Mouse (Mus musculus): ENCODE measurements around the gene Cmip. TPM values are rescaled to one million over a fixed set of nuclear protein-coding genes. Genes with fewer than 3 reads are reported as not detected.

Gene Cmip
- polyA plus RNA-seq, 1 experiment from 2014 or later, result 9.3 TPM

DNA sequence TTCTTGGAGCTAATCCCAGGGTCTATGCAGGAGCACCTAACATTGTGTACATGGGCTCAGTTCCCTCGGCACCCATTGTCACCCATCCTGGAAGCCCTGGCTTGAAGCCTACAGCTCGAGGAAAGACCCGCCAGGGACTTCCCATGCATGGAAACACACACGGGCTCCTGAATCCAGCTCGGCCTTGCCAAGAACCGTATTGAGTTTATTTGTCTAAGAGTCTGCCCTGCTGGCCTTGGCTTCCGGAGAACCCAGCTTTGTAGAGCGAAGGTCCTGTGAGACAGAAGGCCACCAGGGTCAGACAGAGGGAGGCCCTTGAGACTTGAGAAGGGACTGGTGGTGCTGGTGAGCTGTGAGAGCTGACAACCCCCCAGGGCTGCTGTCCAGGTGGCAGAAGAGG lies 111.9 kb downstream of the Cmip start:
- peaks cover 41% of the 10 kb centered on the region for H3K4me1 ChIP-seq
- H3K4me3 ChIP-seq, result no peak overlapping the region
- no peaks in the 10 kb centered on the region for H3K36me3 ChIP-seq
- H3K27me3 ChIP-seq (ENCODE audit: low read depth, poor library complexity, severe bottlenecking), result no peaks in the 10 kb centered on the region
- 83% methylated on average over 8 of the region's 8 CpGs for WGBS
- DNase-seq (ENCODE audit: low spot score), result no peak
- no peaks in the 10 kb centered on the region for H3K9me3 ChIP-seq (replicated peaks)
- no peak overlapping the region for H3K27ac ChIP-seq (replicated peaks)

DNA sequence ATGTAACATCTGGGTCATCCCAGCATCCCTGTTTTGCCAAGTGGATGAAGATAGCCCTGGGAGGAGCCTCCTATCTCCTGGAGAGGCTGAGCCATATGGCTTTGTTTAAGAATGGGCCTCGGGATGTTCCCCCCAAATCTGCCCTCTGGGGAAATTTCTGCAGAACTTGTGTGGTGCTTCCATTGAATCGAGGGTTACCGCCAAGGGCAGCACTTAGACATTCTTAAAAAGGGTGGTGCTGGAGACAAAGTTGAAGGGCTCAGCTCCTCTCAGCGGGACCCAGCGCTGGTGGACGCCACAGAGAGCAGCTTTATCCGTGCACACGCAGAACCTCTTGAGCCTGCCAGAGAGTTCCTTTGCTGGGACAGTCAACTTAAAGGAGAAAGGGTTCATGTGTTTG lies 113.1 kb downstream of the Cmip start:
- peaks cover 41% of the 10 kb centered on the region for H3K4me1 ChIP-seq
- H3K36me3 ChIP-seq, result no peaks in the 10 kb centered on the region
- no peak for DNase-seq (ENCODE audit: low spot score)
- H3K9me3 ChIP-seq (replicated peaks), result no peaks in the 10 kb centered on the region
- no peaks in the 10 kb centered on the region for H3K27me3 ChIP-seq (ENCODE audit: low read depth, poor library complexity, severe bottlenecking)
- no peak overlapping the region for H3K4me3 ChIP-seq
- H3K27ac ChIP-seq (replicated peaks), result no peak overlapping the region
- 81% methylated on average over 8 of the region's 8 CpGs for WGBS

DNA sequence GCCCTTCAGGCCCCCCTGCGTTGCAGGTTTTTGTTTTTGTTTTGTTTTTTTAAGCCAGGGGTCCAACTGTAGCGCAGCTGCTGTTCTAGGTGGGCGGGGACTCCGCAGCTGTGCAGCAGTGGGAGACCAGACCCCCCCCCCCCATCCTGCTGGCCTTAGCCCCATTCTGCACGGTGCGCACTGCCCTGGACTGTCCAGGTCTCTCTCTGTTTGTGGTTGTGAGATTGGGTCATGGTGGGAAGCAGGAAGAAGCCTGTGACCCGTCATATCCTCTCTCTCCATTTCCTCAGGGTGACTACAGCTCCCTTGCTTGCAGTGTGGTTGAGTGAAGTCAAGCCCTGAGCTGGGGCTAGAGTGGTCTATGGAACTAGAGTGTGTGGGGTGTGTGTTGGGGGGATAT lies 114.3 kb downstream of the Cmip start:
- Histone ChIP-seq H3K27me3 (ENCODE audit: low read depth, poor library complexity, severe bottlenecking) (no peaks in the 10 kb centered on the region), H3K36me3 (no peaks in the 10 kb centered on the region), H3K9me3 (replicated peaks) (no peaks in the 10 kb centered on the region), H3K27ac (replicated peaks) (peak overlapping the region; percentile 47; the same call in 1 of the 2 replicates), H3K4me3 (no peak overlapping the region), H3K4me1 (peaks cover 40% of the 10 kb centered on the region)
- WGBS, result 78% methylated on average over 7 of the region's 7 CpGs
- DNase-seq (ENCODE audit: low spot score), result no peak

DNA sequence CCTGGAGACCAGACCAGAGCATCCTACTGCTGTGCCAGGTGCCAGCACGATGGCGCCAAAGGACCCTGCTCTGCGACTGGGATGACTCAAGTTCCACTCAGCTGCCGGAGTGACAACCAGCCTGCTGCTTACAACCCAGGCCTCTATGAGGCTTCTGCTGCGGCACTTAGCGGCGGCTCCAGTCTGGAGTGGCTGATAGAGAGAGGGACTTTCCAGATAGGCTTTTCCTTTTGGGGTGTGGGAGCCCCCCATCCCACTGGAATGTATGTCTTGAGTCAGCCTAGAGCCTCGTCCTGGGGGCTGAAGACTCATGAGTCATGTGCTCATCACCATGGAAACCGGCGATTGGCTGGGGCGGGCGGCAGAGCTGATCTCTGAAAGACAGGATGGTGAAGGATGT lies 115.2 kb downstream of the Cmip start:
- no peaks in the 10 kb centered on the region for H3K9me3 ChIP-seq (replicated peaks)
- H3K36me3 ChIP-seq, result peaks cover 3% of the 10 kb centered on the region; the same call in 1 of the 2 replicates
- no peak overlapping the region for H3K4me3 ChIP-seq
- H3K4me1 ChIP-seq, result peaks cover 46% of the 10 kb centered on the region
- DNase-seq (ENCODE audit: low spot score), result peak; percentile 25
- WGBS, result 76% methylated on average over 12 of the region's 12 CpGs
- H3K27me3 ChIP-seq (ENCODE audit: low read depth, poor library complexity, severe bottlenecking), result no peaks in the 10 kb centered on the region
- H3K27ac ChIP-seq (replicated peaks), result no peak overlapping the region

DNA sequence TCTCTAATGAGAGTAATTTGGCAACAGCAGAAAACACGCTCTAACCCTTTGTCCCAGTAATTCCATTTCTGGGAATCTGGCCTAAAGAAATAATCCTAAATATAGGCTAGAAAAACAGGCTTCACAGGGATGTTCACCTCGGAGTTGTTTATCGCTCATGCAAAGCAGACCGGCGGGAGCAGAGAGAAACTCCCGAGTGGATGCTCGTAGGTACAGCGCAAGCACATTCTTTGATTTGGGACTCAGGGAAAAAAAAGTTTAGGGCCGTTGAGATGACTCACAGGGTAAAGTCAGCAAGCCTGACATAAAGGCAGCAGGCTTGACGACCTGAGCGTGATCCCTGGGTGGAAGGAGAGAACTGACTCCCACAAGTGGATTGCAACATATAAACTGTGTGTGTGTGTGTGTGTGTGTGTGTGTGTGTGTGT lies 116.2 kb downstream of the Cmip start:
- WGBS, result 87% methylated on average over 11 of the region's 11 CpGs
- no peaks in the 10 kb centered on the region for H3K27me3 ChIP-seq (ENCODE audit: low read depth, poor library complexity, severe bottlenecking)
- H3K9me3 ChIP-seq (replicated peaks), result no peaks in the 10 kb centered on the region
- no peak overlapping the region for H3K27ac ChIP-seq (replicated peaks)
- H3K4me1 ChIP-seq, result peaks cover 46% of the 10 kb centered on the region
- DNase-seq (ENCODE audit: low spot score), result no peak
- peaks cover 12% of the 10 kb centered on the region; the same call in 1 of the 2 replicates for H3K36me3 ChIP-seq
- H3K4me3 ChIP-seq, result no peak overlapping the region

DNA sequence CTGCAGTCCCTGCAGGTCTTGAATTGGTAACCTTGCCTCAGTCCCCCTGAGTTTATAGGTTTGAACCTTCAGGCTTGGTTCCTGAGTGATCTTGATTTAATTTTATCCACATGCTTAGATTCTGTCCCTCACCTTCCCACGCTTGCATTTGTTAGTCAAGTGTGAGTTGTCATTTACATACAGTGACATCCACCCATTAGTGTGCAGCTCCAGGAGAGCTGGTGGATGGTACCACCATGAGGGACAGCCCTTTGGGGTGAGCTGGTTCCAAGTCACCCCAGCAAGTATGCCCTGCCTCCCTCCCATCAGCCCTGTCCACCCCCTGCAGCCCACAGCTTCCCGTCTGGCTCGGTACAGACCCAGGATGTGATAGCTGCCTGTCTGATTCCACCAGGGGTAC lies 117.2 kb downstream of the Cmip start:
- Histone ChIP-seq H3K27ac (replicated peaks) (no peak overlapping the region), H3K27me3 (ENCODE audit: low read depth, poor library complexity, severe bottlenecking) (no peaks in the 10 kb centered on the region), H3K4me3 (no peak overlapping the region), H3K9me3 (replicated peaks) (no peaks in the 10 kb centered on the region), H3K36me3 (peaks cover 16% of the 10 kb centered on the region; the same call in 1 of the 2 replicates), H3K4me1 (peaks cover 49% of the 10 kb centered on the region)
- 90% methylated on average over 3 of the region's 3 CpGs for WGBS
- DNase-seq (ENCODE audit: low spot score), result no peak

DNA sequence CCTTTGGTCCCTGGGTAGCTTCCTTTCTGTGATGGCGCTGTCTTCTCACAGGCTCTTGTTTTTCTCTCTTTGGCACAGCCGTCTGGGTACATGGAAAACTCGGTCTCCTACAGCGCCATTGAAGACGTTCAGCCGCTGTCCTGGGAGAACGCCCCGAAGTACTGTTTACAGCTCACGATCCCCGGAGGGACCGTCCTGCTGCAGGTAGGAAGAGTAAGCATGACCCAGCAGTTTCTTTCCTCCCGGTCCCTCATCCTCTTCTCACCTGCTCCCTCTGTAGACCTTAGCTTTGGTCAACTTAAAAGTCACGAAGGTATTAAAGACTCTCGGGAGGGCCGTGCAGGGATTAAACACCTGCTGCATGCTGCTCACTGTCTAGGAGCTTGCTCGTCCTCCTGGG lies 120.1 kb downstream of the Cmip start:
- Histone ChIP-seq H3K27ac (replicated peaks) (0 out of 2 replicates have a peak overlapping the region, but pooled peaks have one; percentile 17), H3K4me1 (peaks cover 30% of the 10 kb centered on the region), H3K9me3 (replicated peaks) (no peaks in the 10 kb centered on the region), H3K27me3 (ENCODE audit: low read depth, poor library complexity, severe bottlenecking) (no peaks in the 10 kb centered on the region), H3K4me3 (no peak overlapping the region), H3K36me3 (peaks cover 26% of the 10 kb centered on the region)
- DNase-seq (ENCODE audit: low spot score), result no peak
- WGBS, result 59% methylated on average over 16 of the region's 16 CpGs

DNA sequence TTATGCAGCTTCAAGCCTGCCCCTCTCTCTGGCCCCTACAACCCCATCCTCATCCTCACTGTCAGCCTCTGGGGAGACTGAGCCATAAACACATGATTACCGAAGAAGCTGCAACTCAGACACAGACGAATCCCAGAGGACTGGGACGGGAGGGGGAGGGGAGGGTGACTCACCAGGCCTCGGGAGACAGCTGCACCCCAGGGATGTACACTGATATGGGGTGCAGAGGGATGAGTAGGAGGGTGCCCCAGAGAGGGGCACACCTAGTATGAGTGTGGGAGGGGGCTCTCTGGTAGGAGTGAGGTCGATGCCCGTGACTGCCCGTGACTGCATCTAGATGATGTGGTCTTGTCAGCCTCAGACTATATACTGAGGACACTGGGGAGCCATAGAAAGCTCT lies 121.8 kb downstream of the Cmip start:
- no peaks in the 10 kb centered on the region for H3K27me3 ChIP-seq (ENCODE audit: low read depth, poor library complexity, severe bottlenecking)
- no peak for DNase-seq (ENCODE audit: low spot score)
- no peaks in the 10 kb centered on the region; the same call in 1 of the 2 replicates for H3K9me3 ChIP-seq (replicated peaks)
- 88% methylated on average over 7 of the region's 7 CpGs for WGBS
- H3K4me3 ChIP-seq, result no peak overlapping the region
- H3K27ac ChIP-seq (replicated peaks), result 0 out of 2 replicates have a peak overlapping the region, but pooled peaks have one; percentile 33
- peaks cover 35% of the 10 kb centered on the region for H3K36me3 ChIP-seq
- H3K4me1 ChIP-seq, result peaks cover 26% of the 10 kb centered on the region

DNA sequence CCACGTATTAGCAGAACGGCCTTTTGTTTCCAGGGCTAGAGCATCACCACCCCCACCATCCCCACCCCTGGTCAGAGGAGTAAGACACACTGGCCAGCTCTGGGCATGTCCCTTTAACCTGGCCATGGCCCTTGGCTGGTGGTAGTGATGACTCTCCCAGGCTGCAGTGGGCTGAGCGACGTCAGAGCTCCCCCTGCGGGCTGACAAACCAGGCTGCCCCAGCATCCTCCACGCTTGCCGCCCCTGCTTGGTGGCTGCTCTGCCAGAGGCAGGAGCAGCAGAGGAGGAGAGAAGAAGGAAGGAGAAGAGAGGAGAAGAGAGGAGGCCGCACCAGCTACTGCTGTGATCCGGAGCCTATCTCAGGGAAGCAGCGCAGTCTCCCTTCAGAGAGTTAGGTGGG lies 122.3 kb downstream of the Cmip start:
- peaks cover 5% of the 10 kb centered on the region for H3K9me3 ChIP-seq (replicated peaks)
- H3K27me3 ChIP-seq (ENCODE audit: low read depth, poor library complexity, severe bottlenecking), result no peaks in the 10 kb centered on the region
- peaks cover 26% of the 10 kb centered on the region for H3K4me1 ChIP-seq
- peak overlapping the region; percentile 33; the same call in 1 of the 2 replicates for H3K27ac ChIP-seq (replicated peaks)
- WGBS, result 63% methylated on average over 10 of the region's 10 CpGs
- peaks cover 40% of the 10 kb centered on the region for H3K36me3 ChIP-seq
- peak; percentile 28 for DNase-seq (ENCODE audit: low spot score)
- no peak overlapping the region for H3K4me3 ChIP-seq

DNA sequence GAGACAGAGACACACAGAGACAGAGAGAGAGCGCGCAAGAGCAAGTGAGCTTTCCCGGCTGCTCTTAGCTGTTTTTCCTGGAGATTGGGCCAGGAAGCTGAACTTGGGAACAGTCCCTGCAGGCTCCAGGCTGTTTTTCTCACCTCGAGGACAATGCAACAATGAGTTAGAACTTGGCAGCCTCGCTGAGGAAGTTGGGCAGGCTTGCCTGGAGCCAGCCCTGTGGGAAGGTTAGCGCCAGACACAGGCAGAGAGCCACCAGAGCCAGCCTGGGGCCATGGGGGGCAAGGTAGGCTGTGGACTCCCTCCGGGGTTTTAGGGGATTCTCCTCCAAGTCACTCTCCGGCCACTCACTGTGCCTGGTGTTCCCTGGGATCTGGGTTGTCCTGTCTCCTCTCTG lies 123.9 kb downstream of the Cmip start:
- H3K27me3 ChIP-seq (ENCODE audit: low read depth, poor library complexity, severe bottlenecking), result no peaks in the 10 kb centered on the region
- H3K4me3 ChIP-seq, result no peak overlapping the region
- WGBS, result 86% methylated on average over 8 of the region's 8 CpGs
- no peak for DNase-seq (ENCODE audit: low spot score)
- no peak overlapping the region for H3K27ac ChIP-seq (replicated peaks)
- H3K36me3 ChIP-seq, result peaks cover 56% of the 10 kb centered on the region
- H3K4me1 ChIP-seq, result peaks cover 26% of the 10 kb centered on the region
- peaks cover 11% of the 10 kb centered on the region for H3K9me3 ChIP-seq (replicated peaks)

DNA sequence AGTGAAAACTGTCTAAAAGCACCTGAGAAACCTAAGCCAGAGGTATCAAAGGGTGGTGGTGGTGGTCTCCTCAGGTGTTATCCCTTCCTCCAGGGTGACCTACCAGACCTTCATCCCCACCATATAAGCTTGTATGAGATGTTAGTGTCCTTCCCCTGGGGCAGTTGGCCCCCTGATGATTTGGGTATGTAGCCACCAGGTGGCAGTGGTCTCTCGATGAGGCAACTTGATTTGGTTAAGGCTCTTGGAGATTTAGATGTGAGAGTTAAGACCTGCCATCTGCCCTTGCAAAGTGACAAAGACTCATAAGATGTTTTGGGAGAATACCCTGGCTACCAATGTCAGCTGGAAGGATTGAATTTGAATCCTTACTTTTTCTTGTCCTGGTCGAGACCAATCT lies 129.3 kb downstream of the Cmip start:
- no peak overlapping the region for H3K4me3 ChIP-seq
- H3K27me3 ChIP-seq (ENCODE audit: low read depth, poor library complexity, severe bottlenecking), result no peaks in the 10 kb centered on the region
- no peak overlapping the region for H3K27ac ChIP-seq (replicated peaks)
- H3K9me3 ChIP-seq (replicated peaks), result peaks cover 11% of the 10 kb centered on the region
- WGBS, result 74% methylated on average over 2 of the region's 2 CpGs
- peaks cover 10% of the 10 kb centered on the region for H3K4me1 ChIP-seq
- peaks cover 47% of the 10 kb centered on the region for H3K36me3 ChIP-seq
- peak; percentile 25 for DNase-seq (ENCODE audit: low spot score)

DNA sequence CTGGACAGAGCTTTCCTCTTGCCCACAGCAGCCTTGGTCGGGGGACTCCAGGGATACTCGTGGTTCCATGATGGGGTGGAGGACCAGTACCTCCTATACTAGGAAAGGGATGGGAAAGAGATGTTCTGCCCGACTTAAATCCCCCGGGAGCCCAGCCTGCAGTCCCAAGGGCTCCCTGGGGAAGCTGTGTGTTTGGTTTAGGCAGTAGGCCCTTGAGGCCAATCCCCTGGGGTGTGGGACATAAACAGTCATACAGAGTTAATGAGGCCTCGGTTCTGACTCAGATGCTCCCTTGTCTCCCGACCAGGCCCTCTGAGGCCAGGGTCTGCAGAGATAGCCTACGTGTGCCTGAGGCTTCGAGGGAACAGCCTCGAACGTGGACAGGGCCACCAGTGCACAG lies 130.8 kb downstream of the Cmip start:
- Histone ChIP-seq H3K9me3 (replicated peaks) (peaks cover 11% of the 10 kb centered on the region), H3K36me3 (peaks cover 33% of the 10 kb centered on the region), H3K4me3 (no peak overlapping the region), H3K27me3 (ENCODE audit: low read depth, poor library complexity, severe bottlenecking) (no peaks in the 10 kb centered on the region), H3K27ac (replicated peaks) (no peak overlapping the region), H3K4me1 (peaks cover 15% of the 10 kb centered on the region)
- 74% methylated on average over 10 of the region's 10 CpGs for WGBS
- DNase-seq (ENCODE audit: low spot score), result no peak

DNA sequence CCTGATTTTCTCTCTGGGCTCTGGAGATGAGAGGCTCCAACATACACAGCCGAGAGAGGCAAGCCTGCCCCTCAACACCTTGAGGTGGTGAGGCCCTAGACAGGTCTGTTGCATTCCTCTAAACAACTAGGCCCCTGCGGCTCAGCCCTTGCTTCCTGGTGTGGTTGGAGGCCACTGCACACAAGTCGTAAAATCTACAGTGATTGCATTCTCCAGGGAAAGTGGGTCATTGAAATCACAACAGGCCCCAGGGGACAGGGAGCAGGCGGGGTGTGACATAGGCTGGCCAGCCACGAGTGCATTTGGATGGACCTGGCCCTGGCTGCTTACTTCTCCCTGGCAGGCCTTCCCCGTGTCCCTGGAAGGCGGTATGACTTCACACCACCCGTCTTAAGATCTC lies 131.5 kb downstream of the Cmip start:
- Histone ChIP-seq H3K4me3 (no peak overlapping the region), H3K27me3 (ENCODE audit: low read depth, poor library complexity, severe bottlenecking) (no peaks in the 10 kb centered on the region), H3K4me1 (peaks cover 15% of the 10 kb centered on the region), H3K27ac (replicated peaks) (no peak overlapping the region), H3K36me3 (peaks cover 32% of the 10 kb centered on the region), H3K9me3 (replicated peaks) (peaks cover 11% of the 10 kb centered on the region)
- no peak for DNase-seq (ENCODE audit: low spot score)
- WGBS, result 87% methylated on average over 8 of the region's 8 CpGs

DNA sequence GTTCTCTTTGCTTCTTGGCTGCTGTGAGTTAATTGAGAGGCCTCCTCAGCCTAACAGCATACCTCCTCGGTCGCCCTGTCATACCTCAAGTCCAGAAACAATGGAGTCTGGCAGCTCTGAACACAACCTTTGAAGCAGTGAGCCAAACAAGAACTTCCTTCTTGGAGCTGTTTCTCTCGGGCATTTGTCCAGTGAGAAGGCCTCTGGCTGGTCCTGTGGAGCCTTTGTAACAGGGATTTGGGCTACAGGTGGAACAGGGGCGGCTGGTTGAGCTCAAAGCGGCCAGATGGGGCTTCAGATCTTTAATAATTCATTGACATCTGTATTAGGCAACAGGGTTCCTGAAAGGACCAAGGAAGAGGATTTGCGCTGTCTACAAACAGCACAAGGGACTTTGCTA lies 137.0 kb downstream of the Cmip start:
- no peak for DNase-seq (ENCODE audit: low spot score)
- H3K4me3 ChIP-seq, result no peak overlapping the region
- peaks cover 29% of the 10 kb centered on the region for H3K36me3 ChIP-seq
- peaks cover 20% of the 10 kb centered on the region for H3K4me1 ChIP-seq
- WGBS, result 78% methylated on average over 6 of the region's 6 CpGs
- no peaks in the 10 kb centered on the region for H3K27me3 ChIP-seq (ENCODE audit: low read depth, poor library complexity, severe bottlenecking)
- H3K9me3 ChIP-seq (replicated peaks), result no peaks in the 10 kb centered on the region; the same call in 1 of the 2 replicates
- no peak overlapping the region for H3K27ac ChIP-seq (replicated peaks)
